Mouse (Mus musculus) right cerebral cortex, postnatal 10 days (tissue): ENCODE results near the gene Eprs.

Experiments
- DNase-seq, 2 experiments: peaks; one replicate each; pipeline ENCODE4 v3.0.0; 2021; ENCODE audit warnings: low spot score in 2 of 2

Eprs gene

DNA sequence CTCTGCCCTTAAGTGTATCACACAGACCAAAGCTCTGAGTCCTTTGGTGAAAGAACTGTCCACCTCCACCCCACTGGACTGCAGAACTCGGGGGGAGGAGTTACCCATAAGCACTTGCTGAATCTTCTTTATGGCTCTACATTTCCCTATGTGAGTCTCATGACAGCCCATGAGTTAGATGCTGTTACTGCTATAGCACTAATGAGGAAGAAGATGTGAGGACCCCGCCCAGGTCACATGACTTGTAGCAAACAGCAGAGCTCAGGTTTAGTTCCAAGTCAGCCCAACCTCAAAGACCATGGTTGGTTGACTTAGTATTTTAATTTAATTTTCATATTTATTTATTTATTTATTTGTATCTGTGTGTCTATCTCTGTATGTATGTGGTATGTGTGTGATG lies 86.9 kb downstream of the Eprs start:
- DNase-seq = no peak

GRCm38 (mm10) chr1:185451077-185451476 lies 88.2 kb downstream of the Eprs start:
- no peak for DNase-seq

GRCm38 (mm10) chr1:185451495-185451894 lies 88.7 kb downstream of the Eprs start:
- DNase-seq = no peak

GRCm38 (mm10) chr1:185452461-185452860 lies 89.6 kb downstream of the Eprs start:
- DNase-seq = no peak

GRCm38 (mm10) chr1:185454144-185454543 lies 91.3 kb downstream of the Eprs start:
- no peak for DNase-seq

GRCm38 (mm10) chr1:185454575-185454954 lies 91.7 kb downstream of the Eprs start, which contains the start of gene Slc30a10:
Gene Slc30a10, plus strand, starts transcription at chr1:185454848.
- DNase-seq = peak; percentile 81 to 83

DNA sequence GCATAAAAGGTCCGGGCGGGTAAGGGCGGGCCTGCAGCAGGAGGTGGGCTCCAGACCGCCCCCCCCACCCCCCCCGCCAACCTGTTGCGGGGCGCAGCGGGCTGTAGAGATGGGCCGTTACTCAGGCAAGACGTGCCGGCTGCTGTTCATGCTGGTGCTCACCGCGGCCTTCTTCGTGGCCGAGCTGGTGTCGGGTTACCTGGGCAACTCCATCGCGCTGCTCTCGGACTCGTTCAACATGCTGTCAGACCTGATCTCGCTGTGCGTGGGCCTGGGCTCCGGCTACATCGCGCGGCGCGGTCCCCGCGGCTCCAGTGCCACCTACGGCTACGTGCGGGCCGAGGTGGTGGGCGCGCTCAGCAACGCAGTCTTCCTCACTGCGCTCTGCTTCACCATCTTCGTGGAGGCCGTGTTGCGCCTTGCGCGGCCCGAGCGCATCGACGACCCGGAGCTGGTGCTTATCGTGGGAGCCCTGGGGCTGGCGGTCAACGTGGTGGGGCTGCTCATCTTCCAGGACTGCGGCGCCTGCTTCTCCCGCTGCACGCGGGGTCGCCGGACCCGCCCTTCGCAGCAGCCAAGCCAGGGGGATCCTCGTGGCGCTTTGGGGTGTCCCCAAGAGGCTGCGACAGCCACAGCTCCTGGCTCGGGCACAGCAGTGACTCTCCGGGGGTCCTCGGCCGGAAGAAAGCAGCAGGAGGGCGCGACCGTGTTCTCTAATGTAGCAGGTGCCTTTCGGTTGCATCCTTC lies 92.3 kb downstream of the Eprs start:
- DNase-seq = peak; percentile 67 to 76

GRCm38 (mm10) chr1:185456327-185456726 lies 93.5 kb downstream of the Eprs start:
- no peak for DNase-seq

DNA sequence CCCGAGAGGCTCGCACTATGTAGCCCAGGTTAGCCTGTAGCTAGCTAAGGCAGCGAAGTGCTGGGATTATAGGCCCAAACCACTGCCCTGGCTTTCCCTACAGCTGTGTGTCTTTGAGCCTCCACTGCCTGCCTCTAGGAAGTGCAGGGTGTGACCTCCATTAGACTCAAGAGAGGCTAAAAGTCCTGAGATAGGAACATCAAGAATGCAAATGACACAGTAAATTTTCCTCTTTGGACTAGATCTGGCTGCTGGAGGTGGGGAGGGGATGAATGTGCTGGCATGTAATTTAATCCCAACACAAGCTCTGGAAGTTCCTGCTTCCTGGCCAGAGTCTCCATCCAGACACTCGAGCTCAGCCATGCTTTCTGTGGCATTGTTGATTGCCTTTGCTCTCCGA lies 97.3 kb downstream of the Eprs start:
- DNase-seq = no peak

DNA sequence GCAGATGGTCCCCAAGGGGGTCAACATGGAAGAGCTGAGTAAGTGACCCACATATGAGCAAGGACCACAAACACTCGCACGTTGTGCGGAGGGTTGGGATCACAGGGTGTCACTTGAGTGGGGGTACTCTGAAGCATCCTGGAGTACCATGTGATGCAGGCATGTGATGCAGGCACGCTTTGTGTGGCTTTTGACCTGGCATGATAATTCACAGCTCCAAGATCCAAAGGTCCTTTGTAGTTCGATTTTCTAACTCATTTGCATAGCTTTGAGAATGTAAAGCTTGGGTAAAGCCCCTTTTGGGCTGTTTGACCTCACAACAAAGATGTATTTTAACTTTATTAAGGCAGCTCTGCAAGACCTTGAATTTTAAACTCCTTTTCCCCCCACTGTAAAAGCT lies 100.0 kb downstream of the Eprs start:
- no peak for DNase-seq

DNA sequence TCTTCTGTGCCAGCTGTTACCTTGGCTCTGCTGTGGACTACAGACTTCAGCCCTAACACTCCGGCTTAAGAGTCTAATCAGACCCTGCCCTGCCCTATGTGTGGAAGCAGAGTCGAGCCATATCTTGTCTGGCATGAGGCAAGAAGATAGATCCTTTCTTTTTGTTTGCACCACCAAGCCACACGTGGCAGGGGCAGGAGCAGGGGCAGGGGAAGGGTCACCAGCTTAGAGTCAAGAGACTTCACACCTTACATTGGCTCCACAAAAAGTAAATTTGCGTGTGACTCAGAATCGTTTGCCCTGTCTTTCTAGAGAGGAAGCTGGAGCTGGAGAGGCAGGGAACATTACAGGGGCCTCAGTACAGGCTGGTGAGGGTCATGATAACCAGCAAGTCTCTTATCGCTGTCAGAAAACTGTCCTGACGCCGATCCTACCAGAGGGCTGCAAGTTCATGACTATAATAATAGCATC lies 106.7 kb downstream of the Eprs start:
- no peak for DNase-seq

DNA sequence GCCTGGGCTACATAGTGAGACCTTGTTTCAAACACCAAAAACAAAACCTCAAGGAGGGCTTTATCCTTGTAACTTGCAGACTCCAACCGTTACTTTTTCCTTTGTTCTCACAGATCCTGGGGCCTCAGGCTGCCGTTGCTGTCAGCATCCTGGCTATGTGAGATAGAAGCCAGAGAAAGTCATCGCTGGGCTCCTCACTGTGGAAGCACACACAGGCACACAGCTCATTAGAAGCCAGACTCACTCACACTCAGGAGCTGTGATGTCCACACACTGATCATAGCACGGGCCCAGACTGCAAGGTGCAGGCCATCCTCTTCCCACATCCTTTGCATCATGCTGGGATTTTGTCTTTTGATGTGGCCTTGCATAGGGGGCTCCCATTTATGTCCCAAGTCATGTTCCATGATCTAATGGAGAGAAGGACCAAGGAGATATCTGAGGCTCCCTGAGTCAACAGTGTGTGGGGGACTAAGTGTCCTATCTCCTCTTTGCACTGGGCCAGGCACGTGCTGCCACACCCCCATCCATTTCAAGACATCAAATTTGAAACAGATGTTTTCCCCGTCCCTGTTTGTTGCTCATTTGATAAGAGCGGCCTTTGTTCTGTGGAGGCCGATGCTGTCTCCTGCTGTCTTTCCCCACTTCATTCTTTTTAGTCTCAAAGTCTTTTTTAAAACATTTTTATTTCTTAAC lies 109.3 kb downstream of the Eprs start:
- no peak for DNase-seq

- no peak for DNase-seq
These were observed 109.9 kb downstream of the Eprs start for GRCm38 (mm10) chr1:185472730-185473129.

DNA sequence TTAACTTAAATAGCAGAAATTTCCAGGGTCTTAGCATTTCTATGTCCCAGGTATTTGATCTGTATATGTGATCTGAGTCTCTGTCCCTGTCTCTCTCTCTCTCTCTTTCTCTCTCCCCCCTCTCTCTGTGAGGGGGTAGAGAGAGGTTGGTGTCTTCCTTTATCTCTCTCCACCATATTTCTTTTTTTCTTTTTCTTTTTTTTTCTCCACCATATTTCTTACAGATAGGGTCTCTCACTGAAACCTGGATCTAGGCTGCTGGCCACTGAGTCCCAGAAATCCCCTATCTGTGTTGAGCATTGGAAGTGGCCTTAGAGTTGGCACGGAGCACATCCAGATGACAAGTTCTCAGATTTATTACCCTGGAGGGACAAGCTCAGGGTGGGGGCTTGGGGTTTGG lies 110.6 kb downstream of the Eprs start:
- DNase-seq = no peak
